Mouse (Mus musculus) kidney, embryonic 14.5 days (tissue): ENCODE results near the gene C130074G19Rik. TPM values are rescaled to one million over a fixed set of nuclear protein-coding genes. Genes with fewer than 3 reads are reported as not detected.

ENCODE experiments used
- ATAC-seq: fragments of 200-750 bp; cut with Nextera tagmentation; 2 replicates; pipeline ENCODE4 v1.8.0; 2017; ENCODE audit warnings: moderate number of reproducible peaks, mild to moderate bottlenecking, moderate TSS enrichment, moderate library complexity; ENCODE audit not compliant: low FRiP score, low TSS enrichment
- H3K27ac ChIP-seq: fragments of 300-500 bp; sonication (generic); 2 replicates; pipeline ENCODE4 v1.5.1; 2014; ENCODE audit warnings: low read depth, mild to moderate bottlenecking, low read length, moderate library complexity, mixed read lengths
- H3K27me3 ChIP-seq: fragments of 300-500 bp; sonication (generic); 2 replicates; pipeline ENCODE4 v1.6.1; 2014; ENCODE audit warnings: mild to moderate bottlenecking, low read length; ENCODE audit not compliant: control insufficient read depth, insufficient read depth
- H3K36me3 ChIP-seq: fragments of 300-500 bp; sonication (generic); 2 replicates; pipeline ENCODE4 v1.6.1; 2014; ENCODE audit warnings: low read length, mixed read lengths; ENCODE audit not compliant: control insufficient read depth, insufficient read depth
- H3K4me1 ChIP-seq: fragments of 300-500 bp; sonication (generic); 2 replicates; pipeline ENCODE4 v1.6.1; 2014; ENCODE audit warnings: low read length, mixed read lengths; ENCODE audit not compliant: control insufficient read depth, insufficient read depth
- H3K4me2 ChIP-seq: fragments of 300-500 bp; sonication (generic); replicated peaks from 2 replicates; pipeline ENCODE4 v1.6.1; 2014; ENCODE audit warnings: low read depth, mild to moderate bottlenecking, low read length
- H3K4me3 ChIP-seq: fragments of 300-500 bp; sonication (generic); 2 replicates; pipeline ENCODE4 v1.5.1; 2014; ENCODE audit warnings: mild to moderate bottlenecking, low read length
- H3K9ac ChIP-seq: fragments of 300-500 bp; sonication (generic); 2 replicates; pipeline ENCODE4 v1.6.1; 2014; ENCODE audit warnings: low read depth, mild to moderate bottlenecking, low read length, moderate library complexity
- H3K9me3 ChIP-seq: fragments of 300-500 bp; sonication (generic); 2 replicates; pipeline ENCODE4 v1.6.1; 2016; ENCODE audit warnings: low read length; ENCODE audit not compliant: control insufficient read depth
- WGBS: fragments of 180-500 bp; shearing (Covaris S2); extraction: QIAGEN DNeasy Blood & Tissue Kit; methylation state at CpG from one replicate; pipeline ENCODE4 v1.1.7; 2014; 5-methylcytosine and 5-hydroxymethylcytosine counted together
- polyA plus RNA-seq: library from polyadenylated mRNA; unstranded; fragments of >200 nt; fragmentation: Nextera tagmentation; extraction: Ambion mirVana; gene quantifications from 2 replicates; pipeline ENCODE4 v1.2.1, GENCODE M21; 2014

The C130074G19Rik gene
- polyA plus RNA-seq, 1 experiment from 2014 or later, result 2.2 TPM

GRCm38 (mm10) chr1:184844326-184845066 lies 38.5 kb downstream of the C130074G19Rik start:
- H3K27ac ChIP-seq, result peak overlapping the region; percentile 77; the same call in 1 of the 2 replicates
- 21% methylated on average over 15 of the region's 15 CpGs for WGBS

DNA sequence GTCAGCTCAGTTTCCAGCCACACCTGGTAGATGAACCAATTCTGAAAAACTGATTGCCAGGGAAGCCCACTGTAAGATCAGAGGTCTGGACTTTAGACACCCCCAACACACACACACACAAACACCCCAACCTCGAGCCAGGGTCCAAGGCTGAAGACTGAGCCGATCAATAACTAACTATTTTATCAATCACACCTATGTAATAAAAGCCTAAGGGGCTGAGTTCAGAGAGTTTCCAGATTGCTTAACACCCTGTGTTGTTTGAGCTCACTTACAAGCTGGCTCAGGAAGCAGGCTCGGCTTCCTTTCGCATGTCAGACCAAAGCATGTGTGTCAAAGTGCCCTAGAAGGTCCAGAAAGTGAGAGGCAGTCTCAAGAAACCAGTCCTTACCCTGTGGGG lies 45.4 kb downstream of the C130074G19Rik start:
- H3K9ac ChIP-seq, result no peak overlapping the region
- 55% methylated on average over 4 of the region's 4 CpGs for WGBS
- H3K4me1 ChIP-seq, result no peaks in the 10 kb centered on the region
- H3K4me2 ChIP-seq, result no peak overlapping the region
- H3K27me3 ChIP-seq, result no peaks in the 10 kb centered on the region
- no peak for ATAC-seq
- H3K4me3 ChIP-seq, result no peak overlapping the region
- peaks cover 11% of the 10 kb centered on the region; the same call in 1 of the 2 replicates for H3K36me3 ChIP-seq
- no peaks in the 10 kb centered on the region for H3K9me3 ChIP-seq
- H3K27ac ChIP-seq, result no peak overlapping the region

More at GRCm38 (mm10) chr1:184844326-184845066, 38.5 kb downstream of the C130074G19Rik start:
- H3K36me3 ChIP-seq, result 0 out of 2 replicates have a peak, but pooled peaks cover 5% of the 10 kb centered on the region
- no peaks in the 10 kb centered on the region for H3K9me3 ChIP-seq
- peak overlapping the region; percentile 85 for H3K4me3 ChIP-seq
- peaks cover 3% of the 10 kb centered on the region; the same call in 1 of the 2 replicates for H3K27me3 ChIP-seq
- peaks cover 13% of the 10 kb centered on the region for H3K4me1 ChIP-seq
- peak overlapping the region; percentile 93 for H3K4me2 ChIP-seq
- ATAC-seq, result no peak
- peak overlapping the region; percentile 85 for H3K9ac ChIP-seq

- Histone ChIP-seq H3K4me3 (no peak overlapping the region), H3K4me2 (no peak overlapping the region), H3K27me3 (no peaks in the 10 kb centered on the region), H3K9ac (no peak overlapping the region), H3K27ac (no peak overlapping the region), H3K36me3 (peaks cover 23% of the 10 kb centered on the region; the same call in 1 of the 2 replicates), H3K9me3 (no peaks in the 10 kb centered on the region), H3K4me1 (no peaks in the 10 kb centered on the region)
- no peak for ATAC-seq
- WGBS, result 82% methylated on average over 5 of the region's 5 CpGs
These were observed 46.7 kb downstream of the C130074G19Rik start for GRCm38 (mm10) chr1:184836350-184836749.

DNA sequence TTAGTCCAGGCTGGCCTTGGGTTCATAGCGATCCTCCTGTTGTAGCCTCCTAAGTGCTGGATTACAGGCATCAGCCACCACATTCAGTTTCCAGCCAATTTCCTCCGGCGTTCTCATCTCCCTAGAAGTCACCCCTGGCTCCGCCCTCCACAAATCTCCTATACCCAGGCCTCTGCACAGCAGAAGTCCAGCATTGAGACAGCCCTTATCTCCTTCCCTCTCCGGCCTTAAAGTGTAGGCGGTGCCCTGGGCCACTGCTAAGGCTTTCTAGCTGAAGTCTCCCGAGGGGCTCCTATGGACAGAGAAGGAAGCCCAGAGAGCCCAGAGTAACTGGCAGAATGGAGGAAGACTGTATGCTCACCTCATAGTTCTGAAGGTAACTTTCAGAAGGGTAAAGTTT lies 49.5 kb downstream of the C130074G19Rik start:
- H3K4me2 ChIP-seq, result no peak overlapping the region
- H3K9me3 ChIP-seq, result no peaks in the 10 kb centered on the region
- no peaks in the 10 kb centered on the region for H3K27me3 ChIP-seq
- H3K9ac ChIP-seq, result no peak overlapping the region
- H3K27ac ChIP-seq, result no peak overlapping the region
- no peak overlapping the region for H3K4me3 ChIP-seq
- no peak for ATAC-seq
- H3K36me3 ChIP-seq, result peaks cover 24% of the 10 kb centered on the region; the same call in 1 of the 2 replicates
- 88% methylated on average over 7 of the region's 7 CpGs for WGBS
- H3K4me1 ChIP-seq, result no peaks in the 10 kb centered on the region

- 83% methylated on average over 10 of the region's 10 CpGs for WGBS
- no peak overlapping the region for H3K4me3 ChIP-seq
These were observed 50.8 kb downstream of the C130074G19Rik start for GRCm38 (mm10) chr1:184832211-184832610.

GRCm38 (mm10) chr1:184829897-184830296 lies 53.1 kb downstream of the C130074G19Rik start:
- no peak overlapping the region for H3K9ac ChIP-seq
- no peaks in the 10 kb centered on the region for H3K27me3 ChIP-seq
- no peaks in the 10 kb centered on the region for H3K9me3 ChIP-seq
- no peak for ATAC-seq
- H3K4me1 ChIP-seq, result no peaks in the 10 kb centered on the region
- H3K4me2 ChIP-seq, result no peak overlapping the region
- no peak overlapping the region for H3K27ac ChIP-seq
- peaks cover 24% of the 10 kb centered on the region; the same call in 1 of the 2 replicates for H3K36me3 ChIP-seq
- no peak overlapping the region for H3K4me3 ChIP-seq
- 86% methylated on average over 8 of the region's 8 CpGs for WGBS

More at GRCm38 (mm10) chr1:184832211-184832610, 50.8 kb downstream of the C130074G19Rik start:
- Histone ChIP-seq H3K27me3 (no peaks in the 10 kb centered on the region), H3K9ac (no peak overlapping the region), H3K36me3 (peaks cover 24% of the 10 kb centered on the region; the same call in 1 of the 2 replicates), H3K4me2 (no peak overlapping the region), H3K9me3 (no peaks in the 10 kb centered on the region), H3K27ac (no peak overlapping the region), H3K4me1 (no peaks in the 10 kb centered on the region)
- ATAC-seq, result no peak

DNA sequence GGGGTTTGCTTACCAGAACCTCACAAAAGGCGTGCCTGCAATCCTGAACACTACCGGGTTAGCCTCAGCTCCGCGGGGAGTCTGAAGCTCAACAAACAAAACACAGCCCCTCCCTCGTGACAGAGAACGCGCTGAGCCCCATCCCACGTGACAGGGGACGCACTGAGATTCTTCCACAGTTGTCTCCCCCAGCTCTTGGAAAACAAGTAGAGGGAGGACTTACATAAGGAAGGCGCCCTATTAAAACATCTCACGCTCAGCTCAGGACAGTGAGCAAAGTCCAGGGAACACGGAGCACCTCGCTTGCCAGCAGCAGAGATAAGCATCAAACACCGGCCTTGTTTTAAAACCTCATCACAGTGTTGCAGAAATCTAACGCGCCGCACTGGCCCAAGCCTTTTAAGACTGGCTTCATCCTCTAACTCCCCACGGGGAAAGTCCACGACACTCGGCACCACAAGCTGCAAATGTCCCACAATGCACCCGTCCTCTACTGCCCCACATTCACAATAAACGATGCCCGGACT lies 55.8 kb downstream of the C130074G19Rik start:
- Histone ChIP-seq H3K4me3 (no peak overlapping the region), H3K4me2 (peak overlapping the region; percentile 28; the same call in 1 of the 2 replicates), H3K9ac (0 out of 2 replicates have a peak overlapping the region, but pooled peaks have one; percentile 23), H3K36me3 (peaks cover 14% of the 10 kb centered on the region; the same call in 1 of the 2 replicates), H3K27ac (no peak overlapping the region), H3K4me1 (peaks cover 5% of the 10 kb centered on the region; the same call in 1 of the 2 replicates), H3K9me3 (no peaks in the 10 kb centered on the region), H3K27me3 (no peaks in the 10 kb centered on the region)
- ATAC-seq, result no peak
- 29% methylated on average over 23 of the region's 23 CpGs for WGBS

DNA sequence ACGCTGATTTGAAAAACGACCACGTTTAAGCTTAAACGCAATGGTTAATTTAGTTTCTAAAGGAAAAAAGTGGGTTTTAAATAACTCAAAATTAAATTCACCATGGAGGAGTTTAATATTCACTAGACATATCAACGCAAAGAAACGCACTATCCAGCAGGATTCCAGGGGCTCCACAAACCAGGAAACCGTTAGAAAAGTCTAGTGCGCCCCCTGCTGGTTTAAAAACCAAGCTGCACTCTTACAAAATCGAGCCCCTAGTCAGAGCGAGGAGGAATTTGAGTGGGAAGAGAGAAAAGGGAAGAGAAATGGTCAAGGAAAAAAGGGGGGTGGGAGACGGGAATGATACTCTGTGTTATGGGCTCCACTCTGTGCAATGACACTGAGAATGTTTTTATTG lies 57.9 kb downstream of the C130074G19Rik start:
- H3K27ac ChIP-seq, result no peak overlapping the region
- H3K27me3 ChIP-seq, result no peaks in the 10 kb centered on the region
- WGBS, result 25% methylated on average over 11 of the region's 11 CpGs
- no peaks in the 10 kb centered on the region for H3K9me3 ChIP-seq
- H3K4me3 ChIP-seq, result no peak overlapping the region
- H3K36me3 ChIP-seq, result peaks cover 6% of the 10 kb centered on the region; the same call in 1 of the 2 replicates
- H3K4me1 ChIP-seq, result peaks cover 5% of the 10 kb centered on the region; the same call in 1 of the 2 replicates
- no peak for ATAC-seq
- H3K9ac ChIP-seq, result no peak overlapping the region
- 0 out of 2 replicates have a peak overlapping the region, but pooled peaks have one; percentile 4 for H3K4me2 ChIP-seq

DNA sequence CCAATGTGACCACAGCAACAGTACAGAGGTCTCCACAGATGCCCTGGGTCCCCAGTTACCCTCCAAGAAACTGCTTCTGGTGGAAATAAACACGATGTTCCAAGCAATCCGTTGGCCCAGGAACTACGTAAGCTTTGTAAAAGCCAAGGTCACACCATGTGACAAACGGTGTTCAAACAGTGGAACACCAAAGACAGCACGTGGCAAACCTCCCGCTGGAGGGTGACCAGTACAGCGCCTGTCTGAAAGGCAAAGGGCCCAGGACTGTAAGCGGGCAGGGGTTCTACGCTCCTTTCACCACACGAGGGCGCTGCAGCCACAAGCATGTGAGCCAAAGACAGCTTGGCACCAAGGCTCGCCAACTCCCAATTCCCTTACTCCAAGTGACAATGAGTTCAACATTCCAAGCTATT lies 58.6 kb downstream of the C130074G19Rik start:
- H3K9ac ChIP-seq, result no peak overlapping the region
- H3K27me3 ChIP-seq, result no peaks in the 10 kb centered on the region
- no peak overlapping the region for H3K4me3 ChIP-seq
- H3K9me3 ChIP-seq, result no peaks in the 10 kb centered on the region
- peak; percentile 82 for ATAC-seq
- peaks cover 9% of the 10 kb centered on the region; the same call in 1 of the 2 replicates for H3K36me3 ChIP-seq
- H3K27ac ChIP-seq, result no peak overlapping the region
- H3K4me1 ChIP-seq, result peaks cover 5% of the 10 kb centered on the region; the same call in 1 of the 2 replicates
- H3K4me2 ChIP-seq, result 0 out of 2 replicates have a peak overlapping the region, but pooled peaks have one; percentile 4
- 4% methylated on average over 12 of the region's 12 CpGs for WGBS
